Mouse (Mus musculus) E14TG2a.4 (cell line): ENCODE data around the gene Mrpl2.

ENCODE experiments used
- CTCF ChIP-seq: conservative IDR thresholded peaks from 2 replicates; pipeline ENCODE4 v1.5.1; 2014; ENCODE audit warnings: low read length
- NANOG ChIP-seq: IDR thresholded peaks from 2 replicates; pipeline ENCODE4 v1.6.1; 2014; ENCODE audit warnings: borderline replicate concordance, low read length, mixed read lengths
- POU5F1 ChIP-seq: IDR thresholded peaks from 2 replicates; pipeline ENCODE4 v1.6.1; 2014; ENCODE audit warnings: low read length, borderline replicate concordance

DNA sequence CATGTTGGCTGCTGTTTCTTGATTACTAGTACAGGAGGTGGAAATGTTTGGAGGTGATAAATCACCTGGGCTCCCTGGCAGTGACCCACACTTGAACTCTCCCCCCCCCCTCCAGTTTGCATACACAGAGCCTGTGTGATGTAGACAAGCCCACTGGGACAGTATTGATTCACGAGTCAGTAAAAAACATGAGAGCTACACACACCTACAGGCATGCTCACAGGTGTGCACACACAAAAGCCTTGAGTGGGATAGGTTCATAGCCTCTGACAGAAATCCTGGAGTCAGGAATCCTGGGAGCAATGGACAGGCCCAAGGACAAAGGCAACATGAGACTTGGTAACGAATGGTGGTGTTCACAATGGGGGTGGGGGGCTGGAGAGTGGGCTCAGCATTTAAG is 33.8 kb upstream of the Mrpl2 start:
- TF ChIP-seq CTCF (no peak), POU5F1 (no peak), NANOG (no peak)
